Mouse (Mus musculus): ENCODE data around the gene Olfr1233. TPM values are rescaled to one million over a fixed set of nuclear protein-coding genes. Genes with fewer than 3 reads are reported as not detected.

Gene Olfr1233
- polyA plus RNA-seq (2015; fragmentation: Nextera tagmentation; extraction: Ambion mirVana), result not detected in 2 replicates

GRCm38 (mm10) chr2:89342298-89342697, at the start of gene Olfr1233:
Olfr1233 (minus strand) TSS chr2:89342398.
- no peak for ATAC-seq (ENCODE audit: low read depth)

GRCm38 (mm10) chr2:89364765-89365164, 22.6 kb upstream of the Olfr1233 start, which contains the start of gene Olfr1234:
Olfr1234 (minus strand) TSS chr2:89364865.
- H3K27me3 ChIP-seq (ENCODE audit: control insufficient read depth, insufficient read depth, low read depth, low read length), result no peaks in the 10 kb centered on the region
- no peaks in the 10 kb centered on the region for H3K4me1 ChIP-seq (ENCODE audit: control insufficient read depth, low read depth, low read length)
- no peak for ATAC-seq (ENCODE audit: low read depth)
- no peaks in the 10 kb centered on the region for H3K36me3 ChIP-seq (ENCODE audit: control insufficient read depth, insufficient read depth)
- H3K9me3 ChIP-seq (replicated peaks; ENCODE audit: control insufficient read depth, low read length), result no peaks in the 10 kb centered on the region
- no peak within 1 kb of the TSS for H3K27ac ChIP-seq (ENCODE audit: low read length)
- no peak within 1 kb of the TSS for H3K9ac ChIP-seq (ENCODE audit: low read depth, low read length)
- H3K4me3 ChIP-seq (ENCODE audit: low read depth, low read length), result no peak within 1 kb of the TSS
- H3K4me2 ChIP-seq (ENCODE audit: low read depth, low read length), result no peak within 1 kb of the TSS
- 74% methylated on average over 4 of the region's 4 CpGs for WGBS (ENCODE audit: insufficient replicate concordance)

More at GRCm38 (mm10) chr2:89342298-89342697, at the start of gene Olfr1233:
- H3K27ac ChIP-seq (ENCODE audit: low read length), result no peak within 1 kb of the TSS
- no peaks in the 10 kb centered on the region for H3K9me3 ChIP-seq (replicated peaks; ENCODE audit: control insufficient read depth, low read length)
- H3K36me3 ChIP-seq (ENCODE audit: control insufficient read depth, insufficient read depth), result no peaks in the 10 kb centered on the region
- H3K4me1 ChIP-seq (ENCODE audit: control insufficient read depth, low read depth, low read length), result no peaks in the 10 kb centered on the region
- H3K9ac ChIP-seq (ENCODE audit: low read depth, low read length), result no peak within 1 kb of the TSS
- no peak within 1 kb of the TSS for H3K4me2 ChIP-seq (ENCODE audit: low read depth, low read length)
- H3K4me3 ChIP-seq (ENCODE audit: low read depth, low read length), result no peak within 1 kb of the TSS
- no peaks in the 10 kb centered on the region for H3K27me3 ChIP-seq (ENCODE audit: control insufficient read depth, insufficient read depth, low read depth, low read length)

GRCm38 (mm10) chr2:89329575-89329974, 12.6 kb downstream of the Olfr1233 start, which contains the start of gene Olfr1232:
Olfr1232 (minus strand) TSS chr2:89329675.
- Histone ChIP-seq H3K36me3 (ENCODE audit: control insufficient read depth, insufficient read depth) (no peaks in the 10 kb centered on the region), H3K27me3 (ENCODE audit: control insufficient read depth, insufficient read depth, low read depth, low read length) (no peaks in the 10 kb centered on the region), H3K9me3 (replicated peaks; ENCODE audit: control insufficient read depth, low read length) (no peaks in the 10 kb centered on the region), H3K4me1 (ENCODE audit: control insufficient read depth, low read depth, low read length) (no peaks in the 10 kb centered on the region), H3K4me3 (ENCODE audit: low read depth, low read length) (no peak within 1 kb of the TSS), H3K27ac (ENCODE audit: low read length) (no peak within 1 kb of the TSS), H3K9ac (ENCODE audit: low read depth, low read length) (no peak within 1 kb of the TSS), H3K4me2 (ENCODE audit: low read depth, low read length) (no peak within 1 kb of the TSS)
- ATAC-seq (ENCODE audit: low read depth), result no peak

GRCm38 (mm10) chr2:89306974-89307373, 35.2 kb downstream of the Olfr1233 start, which contains the start of gene Olfr1231:
Olfr1231 (minus strand) TSS chr2:89307074.
- 47% methylated on average over 2 of the region's 2 CpGs for WGBS (ENCODE audit: insufficient replicate concordance)
- no peaks in the 10 kb centered on the region for H3K4me1 ChIP-seq (ENCODE audit: control insufficient read depth, low read depth, low read length)

GRCm38 (mm10) chr2:89297168-89297567, 45.0 kb downstream of the Olfr1233 start, which contains the start of gene Olfr1230:
Olfr1230 (minus strand) TSS chr2:89297268.
- Histone ChIP-seq H3K9ac (ENCODE audit: low read depth, low read length) (no peak within 1 kb of the TSS), H3K4me3 (ENCODE audit: low read depth, low read length) (no peak within 1 kb of the TSS), H3K9me3 (replicated peaks; ENCODE audit: control insufficient read depth, low read length) (no peaks in the 10 kb centered on the region), H3K36me3 (ENCODE audit: control insufficient read depth, insufficient read depth) (no peaks in the 10 kb centered on the region), H3K4me1 (ENCODE audit: control insufficient read depth, low read depth, low read length) (no peaks in the 10 kb centered on the region), H3K27ac (ENCODE audit: low read length) (no peak within 1 kb of the TSS), H3K4me2 (ENCODE audit: low read depth, low read length) (no peak within 1 kb of the TSS), H3K27me3 (ENCODE audit: control insufficient read depth, insufficient read depth, low read depth, low read length) (no peaks in the 10 kb centered on the region)
- WGBS (ENCODE audit: insufficient replicate concordance), result 67% methylated on average over 1 of the region's 1 CpGs
- ATAC-seq (ENCODE audit: low read depth), result no peak

More at GRCm38 (mm10) chr2:89306974-89307373, 35.2 kb downstream of the Olfr1233 start, which contains the start of gene Olfr1231:
- Histone ChIP-seq H3K36me3 (ENCODE audit: control insufficient read depth, insufficient read depth) (no peaks in the 10 kb centered on the region), H3K27ac (ENCODE audit: low read length) (no peak within 1 kb of the TSS), H3K27me3 (ENCODE audit: control insufficient read depth, insufficient read depth, low read depth, low read length) (no peaks in the 10 kb centered on the region), H3K4me3 (ENCODE audit: low read depth, low read length) (no peak within 1 kb of the TSS), H3K9me3 (replicated peaks; ENCODE audit: control insufficient read depth, low read length) (no peaks in the 10 kb centered on the region), H3K4me2 (ENCODE audit: low read depth, low read length) (no peak within 1 kb of the TSS), H3K9ac (ENCODE audit: low read depth, low read length) (no peak within 1 kb of the TSS)
- ATAC-seq (ENCODE audit: low read depth), result no peak

GRCm38 (mm10) chr2:89287914-89288313, 54.3 kb downstream of the Olfr1233 start, which contains the start of gene Olfr1229:
Olfr1229 (minus strand) TSS chr2:89288014.
- ATAC-seq (ENCODE audit: low read depth), result no peak
- H3K4me2 ChIP-seq (ENCODE audit: low read depth, low read length), result no peak within 1 kb of the TSS
- 51% methylated on average over 2 of the region's 2 CpGs for WGBS (ENCODE audit: insufficient replicate concordance)
- no peak within 1 kb of the TSS for H3K4me3 ChIP-seq (ENCODE audit: low read depth, low read length)
- no peaks in the 10 kb centered on the region for H3K9me3 ChIP-seq (replicated peaks; ENCODE audit: control insufficient read depth, low read length)
- no peaks in the 10 kb centered on the region for H3K27me3 ChIP-seq (ENCODE audit: control insufficient read depth, insufficient read depth, low read depth, low read length)
- H3K27ac ChIP-seq (ENCODE audit: low read length), result no peak within 1 kb of the TSS
- H3K36me3 ChIP-seq (ENCODE audit: control insufficient read depth, insufficient read depth), result no peaks in the 10 kb centered on the region
- H3K4me1 ChIP-seq (ENCODE audit: control insufficient read depth, low read depth, low read length), result no peaks in the 10 kb centered on the region
- H3K9ac ChIP-seq (ENCODE audit: low read depth, low read length), result no peak within 1 kb of the TSS

Other genes starting within 250 kb of the Olfr1233 start
- not detected in 2 replicates for gene Olfr1220, start 235.6 kb downstream of the Olfr1233 start, polyA plus RNA-seq (2015; fragmentation: Nextera tagmentation; extraction: Ambion mirVana)
- not detected in 2 replicates for gene Olfr1221, start 225.1 kb downstream of the Olfr1233 start, polyA plus RNA-seq (2015; fragmentation: Nextera tagmentation; extraction: Ambion mirVana)
- not detected in 2 replicates for gene Olfr1222, start 209.3 kb downstream of the Olfr1233 start, polyA plus RNA-seq (2015; fragmentation: Nextera tagmentation; extraction: Ambion mirVana)
- gene Olfr1223, start 190.8 kb downstream of the Olfr1233 start, polyA plus RNA-seq (2015; fragmentation: Nextera tagmentation; extraction: Ambion mirVana), result not detected in 2 replicates
- not detected in 2 replicates for gene Olfr1224-ps1, start 178.3 kb downstream of the Olfr1233 start, polyA plus RNA-seq (2015; fragmentation: Nextera tagmentation; extraction: Ambion mirVana)
- gene Olfr1225, start 167.7 kb downstream of the Olfr1233 start, polyA plus RNA-seq (2015; fragmentation: Nextera tagmentation; extraction: Ambion mirVana), result not detected in 2 replicates
- gene Olfr1226, start 142.3 kb downstream of the Olfr1233 start, polyA plus RNA-seq (2015; fragmentation: Nextera tagmentation; extraction: Ambion mirVana), result not detected in 2 replicates
- gene Olfr1228, start 88.3 kb downstream of the Olfr1233 start, polyA plus RNA-seq (2015; fragmentation: Nextera tagmentation; extraction: Ambion mirVana), result not detected in 2 replicates
- not detected in 2 replicates for gene Olfr1229, start 54.4 kb downstream of the Olfr1233 start, polyA plus RNA-seq (2015; fragmentation: Nextera tagmentation; extraction: Ambion mirVana)
- gene Olfr1230, start 45.1 kb downstream of the Olfr1233 start, polyA plus RNA-seq (2015; fragmentation: Nextera tagmentation; extraction: Ambion mirVana), result not detected in 2 replicates
- gene Olfr1231, start 35.3 kb downstream of the Olfr1233 start, polyA plus RNA-seq (2015; fragmentation: Nextera tagmentation; extraction: Ambion mirVana), result not detected in 2 replicates
- gene Olfr1232, start 12.7 kb downstream of the Olfr1233 start, polyA plus RNA-seq (2015; fragmentation: Nextera tagmentation; extraction: Ambion mirVana), result not detected in 2 replicates
- gene Olfr1234, start 22.5 kb upstream of the Olfr1233 start, polyA plus RNA-seq (2015; fragmentation: Nextera tagmentation; extraction: Ambion mirVana), result not detected in 2 replicates
- gene Olfr1238, start 67.3 kb upstream of the Olfr1233 start, polyA plus RNA-seq (2015; fragmentation: Nextera tagmentation; extraction: Ambion mirVana), result not detected in 2 replicates
- not detected in 2 replicates for gene Olfr1239, start 78.0 kb upstream of the Olfr1233 start, polyA plus RNA-seq (2015; fragmentation: Nextera tagmentation; extraction: Ambion mirVana)
- not detected in 2 replicates for gene Olfr1240, start 100.6 kb upstream of the Olfr1233 start, polyA plus RNA-seq (2015; fragmentation: Nextera tagmentation; extraction: Ambion mirVana)
- gene Olfr1241, start 144.7 kb upstream of the Olfr1233 start, polyA plus RNA-seq (2015; fragmentation: Nextera tagmentation; extraction: Ambion mirVana), result not detected in 2 replicates
- gene Olfr1242, start 155.9 kb upstream of the Olfr1233 start, polyA plus RNA-seq (2015; fragmentation: Nextera tagmentation; extraction: Ambion mirVana), result not detected in 2 replicates
- gene Olfr1243, start 189.1 kb upstream of the Olfr1233 start, polyA plus RNA-seq (2015; fragmentation: Nextera tagmentation; extraction: Ambion mirVana), result not detected in 2 replicates
- gene Olfr1245, start 236.0 kb upstream of the Olfr1233 start, polyA plus RNA-seq (2015; fragmentation: Nextera tagmentation; extraction: Ambion mirVana), result not detected in 2 replicates